Mouse (Mus musculus): Measurements from ENCODE around the gene Crcp.

Gene Crcp

GRCm38 (mm10) chr5:130096754-130097153, 67.7 kb downstream of the Crcp start:
- no peak for DNase-seq (ENCODE audit: low read depth, low spot score)

DNA sequence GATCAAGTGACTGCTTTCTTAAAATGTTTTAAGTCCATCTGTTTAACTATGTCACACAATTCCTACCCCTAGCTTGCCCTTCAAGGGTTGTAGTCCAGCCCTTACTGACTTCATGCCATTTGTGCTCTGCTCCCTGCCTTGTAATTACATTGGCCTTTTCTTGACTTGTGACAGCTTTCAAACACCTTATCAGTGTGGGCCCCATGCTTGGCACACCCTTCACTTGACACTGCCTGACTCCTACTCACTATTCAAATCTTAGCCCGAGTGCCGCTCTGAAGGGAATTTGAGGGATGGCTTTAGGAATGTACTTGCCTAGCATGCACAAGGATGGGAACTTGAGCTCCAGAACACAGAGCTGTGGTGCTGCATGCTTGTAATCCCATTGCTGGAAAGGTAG, 68.7 kb downstream of the Crcp start:
- DNase-seq (ENCODE audit: low read depth, low spot score): no peak

DNA sequence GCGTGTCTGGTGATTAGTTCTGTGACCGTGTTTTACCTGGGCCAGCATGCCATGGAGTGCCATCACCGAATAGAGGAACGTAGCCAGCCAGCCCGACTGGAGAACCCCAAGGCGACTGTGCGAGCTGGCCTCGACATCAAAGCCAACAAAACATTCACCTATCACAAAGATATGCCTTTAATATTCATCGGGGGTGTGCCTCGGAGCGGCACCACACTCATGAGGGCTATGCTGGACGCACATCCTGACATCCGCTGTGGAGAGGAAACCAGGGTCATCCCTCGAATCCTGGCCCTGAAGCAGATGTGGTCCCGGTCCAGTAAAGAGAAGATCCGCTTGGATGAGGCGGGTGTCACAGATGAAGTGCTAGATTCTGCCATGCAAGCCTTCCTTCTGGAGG, 72.6 kb downstream of the Crcp start:
- DNase-seq (ENCODE audit: low read depth, low spot score): no peak

DNA sequence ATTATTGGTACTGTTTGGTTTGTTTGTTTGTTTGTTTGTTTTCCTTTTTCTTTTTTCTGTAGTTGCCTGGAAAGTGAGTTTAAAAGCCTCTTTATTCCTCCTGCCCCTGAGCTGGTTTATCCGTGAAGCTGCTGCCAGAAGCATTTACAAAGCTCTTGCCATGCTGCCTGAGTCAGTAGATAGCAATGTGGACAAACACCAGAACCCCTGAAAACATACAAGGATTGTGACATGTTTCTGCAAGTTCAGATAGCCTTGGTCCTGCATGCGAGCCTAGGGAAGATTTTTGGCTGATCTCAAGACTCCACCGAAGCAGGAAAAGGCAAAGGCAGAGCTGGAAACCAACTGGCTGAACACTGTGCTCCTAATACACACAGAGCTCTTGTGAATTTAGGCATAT, 80.3 kb downstream of the Crcp start:
- no peak for DNase-seq (ENCODE audit: low read depth, low spot score)

Data from skeletal muscle tissue, adult 2 months (tissue).